Mouse (Mus musculus): Measurements from ENCODE around the gene Ddx25.
A peak's percentile ranks its signal among the peaks of the same experiment; 100 is the strongest.

Gene Ddx25

GRCm38 (mm10) chr9:35541024-35541423 lies 17.3 kb downstream of the Ddx25 start:
- DNase-seq, result no peak

GRCm38 (mm10) chr9:35539001-35539750 lies 19.2 kb downstream of the Ddx25 start:
- no peak for DNase-seq

- DNase-seq, result no peak
Observed at GRCm38 (mm10) chr9:35535876-35536275, 22.5 kb downstream of the Ddx25 start.

- DNase-seq, result peak; percentile 61 to 70
Observed at GRCm38 (mm10) chr9:35535110-35535509, 23.2 kb downstream of the Ddx25 start.

- DNase-seq, result no peak
Observed at GRCm38 (mm10) chr9:35533266-35533665, 25.1 kb downstream of the Ddx25 start.

- DNase-seq, result no peak
Observed at GRCm38 (mm10) chr9:35529796-35530195, 28.5 kb downstream of the Ddx25 start.

- DNase-seq, result no peak
Observed at GRCm38 (mm10) chr9:35529141-35529540, 29.2 kb downstream of the Ddx25 start.

GRCm38 (mm10) chr9:35523941-35524411 lies 34.4 kb downstream of the Ddx25 start:
- DNase-seq, result peak; percentile 74 to 87

GRCm38 (mm10) chr9:35523541-35523940 lies 34.8 kb downstream of the Ddx25 start:
- peak; percentile 54 to 58 for DNase-seq

GRCm38 (mm10) chr9:35522821-35523515 lies 35.4 kb downstream of the Ddx25 start:
- no peak for DNase-seq

GRCm38 (mm10) chr9:35522241-35522640 lies 36.1 kb downstream of the Ddx25 start:
- no peak for DNase-seq

GRCm38 (mm10) chr9:35520631-35521348 lies 37.5 kb downstream of the Ddx25 start:
- no peak for DNase-seq

GRCm38 (mm10) chr9:35518169-35518568 lies 40.2 kb downstream of the Ddx25 start, which contains the start of gene Gm1113:
Gene Gm1113, minus strand, starts transcription at chr9:35518269.
- DNase-seq, result no peak

- DNase-seq, result no peak
Observed at GRCm38 (mm10) chr9:35516711-35517110, 41.6 kb downstream of the Ddx25 start.

GRCm38 (mm10) chr9:35516182-35516581 lies 42.1 kb downstream of the Ddx25 start:
- DNase-seq, result no peak

GRCm38 (mm10) chr9:35513900-35514299 lies 44.4 kb downstream of the Ddx25 start:
- no peak for DNase-seq

GRCm38 (mm10) chr9:35508234-35508633 lies 50.1 kb downstream of the Ddx25 start:
- DNase-seq, result peak in 1 of 2 experiments; percentile 45

- no peak for DNase-seq
Observed at GRCm38 (mm10) chr9:35502361-35503000, 55.8 kb downstream of the Ddx25 start.

GRCm38 (mm10) chr9:35499946-35500345 lies 58.4 kb downstream of the Ddx25 start:
- no peak for DNase-seq

- DNase-seq, result no peak
Observed at GRCm38 (mm10) chr9:35495471-35495870, 62.9 kb downstream of the Ddx25 start.

- no peak for DNase-seq
Observed at GRCm38 (mm10) chr9:35494937-35495336, 63.4 kb downstream of the Ddx25 start.

GRCm38 (mm10) chr9:35493733-35494092 lies 64.6 kb downstream of the Ddx25 start:
- DNase-seq, result no peak
